Mouse (Mus musculus) heart, embryonic 13.5 days (tissue): ENCODE measurements at regions not wholly inside any gene's neighbourhood (a gene's known extent, or its start where the extent isn't known, plus 50 kb on each side); places are given as distances from the start of the nearest gene placed in this dataset.

Experiments used
- ATAC-seq: fragments of 200-750 bp; cut with Nextera tagmentation; 2 replicates; pipeline ENCODE4 v1.8.0; 2017; ENCODE audit warnings: moderate TSS enrichment; ENCODE audit not compliant: insufficient number of reproducible peaks, low FRiP score, low TSS enrichment; ENCODE audit errors: extremely low read depth
- H3K27ac ChIP-seq: fragments of 300-500 bp; sonication (generic); replicated peaks from 2 replicates; pipeline ENCODE4 v1.5.1; 2015; ENCODE audit warnings: moderate library complexity, mild to moderate bottlenecking, inconsistent platforms
- H3K27me3 ChIP-seq: fragments of 300-500 bp; sonication (generic); replicated peaks from 2 replicates; pipeline ENCODE4 v1.6.1; 2015; ENCODE audit warnings: mild to moderate bottlenecking, inconsistent platforms
- H3K36me3 ChIP-seq: fragments of 300-500 bp; sonication (generic); 2 replicates; pipeline ENCODE4 v1.6.1; 2015; ENCODE audit warnings: mild to moderate bottlenecking, inconsistent platforms
- H3K4me1 ChIP-seq: fragments of 300-500 bp; sonication (generic); 2 replicates; pipeline ENCODE4 v1.6.1; 2015; ENCODE audit warnings: inconsistent platforms
- H3K4me2 ChIP-seq: fragments of 300-500 bp; sonication (generic); 2 replicates; pipeline ENCODE4 v1.6.1; 2015; ENCODE audit warnings: inconsistent platforms, mild to moderate bottlenecking, moderate library complexity
- H3K4me3 ChIP-seq: fragments of 300-500 bp; sonication (generic); 2 replicates; pipeline ENCODE4 v1.5.1; 2015; ENCODE audit warnings: moderate library complexity, mild to moderate bottlenecking, inconsistent platforms
- H3K9ac ChIP-seq: fragments of 300-500 bp; sonication (generic); 2 replicates; pipeline ENCODE4 v1.6.1; 2015; ENCODE audit warnings: inconsistent platforms, mild to moderate bottlenecking, moderate library complexity
- H3K9me3 ChIP-seq: fragments of 300-500 bp; sonication (generic); 2 replicates; pipeline ENCODE4 v1.6.1; 2016; ENCODE audit warnings: inconsistent platforms
- WGBS: fragments of 180-500 bp; shearing (Covaris S2); methylation state at CpG from one replicate; pipeline ENCODE4 v1.1.7; 2015; ENCODE audit warnings: mixed read lengths; 5-methylcytosine and 5-hydroxymethylcytosine counted together

GRCm38 (mm10) chrX:167152611-167153010 lies 56.5 kb downstream of the Tmsb4x start:
- H3K4me3 ChIP-seq: no peak overlapping the region
- 61% methylated on average over 4 of the region's 4 CpGs for WGBS
- ATAC-seq: no peak
- no peak overlapping the region for H3K4me2 ChIP-seq
- H3K36me3 ChIP-seq: no peaks in the 10 kb centered on the region
- H3K4me1 ChIP-seq: peaks cover 16% of the 10 kb centered on the region; the same call in 1 of the 2 replicates
- no peaks in the 10 kb centered on the region for H3K27me3 ChIP-seq
- no peak overlapping the region for H3K9ac ChIP-seq
- no peaks in the 10 kb centered on the region for H3K9me3 ChIP-seq
- H3K27ac ChIP-seq: peak overlapping the region; percentile 56

DNA sequence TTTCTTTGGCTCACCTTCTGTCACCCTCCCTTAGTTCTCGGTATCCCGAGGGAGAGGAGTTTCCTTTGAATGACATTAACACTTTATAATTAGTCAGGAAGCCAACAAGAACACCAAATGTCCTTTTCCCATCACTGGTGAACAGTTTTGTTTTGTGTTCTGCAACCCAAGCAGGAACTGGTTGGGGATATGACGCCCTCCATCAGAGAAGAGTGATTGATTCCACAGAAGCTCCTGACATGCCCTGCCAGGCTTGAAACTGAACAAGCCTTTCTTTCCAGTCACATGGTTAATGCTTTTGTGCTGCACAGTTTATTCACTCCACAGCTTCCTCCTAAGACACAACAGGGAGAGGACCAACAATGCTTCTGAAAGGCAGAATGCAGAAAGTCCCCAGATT lies 57.8 kb downstream of the Tmsb4x start:
- Histone ChIP-seq H3K27me3 (peaks cover 4% of the 10 kb centered on the region; the same call in 1 of the 2 replicates), H3K36me3 (no peaks in the 10 kb centered on the region), H3K4me1 (peaks cover 16% of the 10 kb centered on the region; the same call in 1 of the 2 replicates), H3K4me3 (no peak overlapping the region), H3K9ac (no peak overlapping the region), H3K4me2 (no peak overlapping the region), H3K27ac (0 out of 2 replicates have a peak overlapping the region, but pooled peaks have one; percentile 48), H3K9me3 (no peaks in the 10 kb centered on the region)
- ATAC-seq: no peak
- 54% methylated on average over 3 of the region's 3 CpGs for WGBS

DNA sequence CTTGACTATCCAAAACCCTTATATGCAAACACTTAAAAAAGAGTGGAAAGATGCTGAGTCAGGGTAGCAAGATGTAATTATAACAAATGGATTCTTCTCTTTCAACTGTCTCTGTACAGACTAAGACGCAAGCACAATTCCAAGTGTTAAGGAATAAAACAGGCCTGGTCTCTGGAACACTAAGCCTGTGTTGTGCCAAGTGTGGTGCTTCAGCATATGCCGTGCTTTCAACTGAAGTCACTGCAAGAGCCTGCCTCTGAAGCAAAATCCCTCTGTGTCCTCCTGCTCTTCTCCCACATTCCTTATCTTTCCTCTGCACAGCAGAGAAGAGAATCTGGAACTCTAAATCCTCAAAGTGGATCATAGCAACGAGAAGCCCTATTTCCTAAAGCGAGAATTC lies 59.7 kb downstream of the Tmsb4x start:
- Histone ChIP-seq H3K9me3 (no peaks in the 10 kb centered on the region), H3K4me3 (no peak overlapping the region), H3K4me2 (no peak overlapping the region), H3K36me3 (no peaks in the 10 kb centered on the region), H3K9ac (no peak overlapping the region), H3K27me3 (peaks cover 4% of the 10 kb centered on the region; the same call in 1 of the 2 replicates), H3K27ac (no peak overlapping the region), H3K4me1 (peaks cover 16% of the 10 kb centered on the region; the same call in 1 of the 2 replicates)
- no peak for ATAC-seq
- WGBS: 77% methylated on average over 4 of the region's 4 CpGs

GRCm38 (mm10) chrX:167146513-167147360 lies 62.4 kb downstream of the Tmsb4x start:
- Histone ChIP-seq H3K36me3 (no peaks in the 10 kb centered on the region), H3K9me3 (no peaks in the 10 kb centered on the region), H3K27me3 (peaks cover 4% of the 10 kb centered on the region; the same call in 1 of the 2 replicates), H3K27ac (no peak overlapping the region), H3K4me3 (no peak overlapping the region), H3K4me2 (no peak overlapping the region), H3K9ac (no peak overlapping the region), H3K4me1 (peaks cover 6% of the 10 kb centered on the region; the same call in 1 of the 2 replicates)
- WGBS: 70% methylated on average over 8 of the region's 8 CpGs
- ATAC-seq: no peak

DNA sequence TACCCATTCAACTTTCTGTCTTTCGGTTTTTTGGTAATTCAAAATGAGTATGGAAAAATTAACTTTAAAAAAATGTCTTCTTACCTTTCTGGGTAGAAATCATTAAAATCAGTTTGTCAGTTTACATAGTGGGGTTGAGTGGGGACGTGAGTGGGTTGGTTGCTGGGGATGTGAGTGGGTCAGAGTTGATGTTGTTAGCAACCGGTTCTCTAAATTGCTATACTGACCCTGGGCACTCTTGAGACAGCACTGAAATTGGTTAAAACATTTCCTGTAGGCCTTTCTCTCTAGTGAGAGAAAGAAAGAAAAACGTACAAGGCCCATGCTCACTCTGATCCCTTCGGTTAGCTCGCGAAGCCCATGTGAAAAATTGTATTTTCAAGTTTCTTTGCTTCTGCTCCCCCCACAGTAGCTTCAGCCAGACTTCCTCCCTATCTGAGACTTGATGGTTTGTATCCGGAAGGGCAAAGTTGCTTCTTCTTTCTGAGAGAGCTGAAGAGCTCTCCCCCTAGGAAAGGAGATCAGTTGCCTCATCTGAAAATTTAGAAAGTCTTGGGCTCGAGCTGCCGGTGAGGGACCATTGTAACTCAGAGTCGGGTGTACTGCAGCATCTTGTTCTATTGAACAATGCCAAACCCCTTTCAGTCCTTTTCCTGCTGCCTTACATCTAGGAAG lies 63.5 kb downstream of the Tmsb4x start:
- H3K4me2 ChIP-seq: no peak overlapping the region
- H3K9ac ChIP-seq: no peak overlapping the region
- no peaks in the 10 kb centered on the region for H3K9me3 ChIP-seq
- H3K27me3 ChIP-seq: peaks cover 4% of the 10 kb centered on the region; the same call in 1 of the 2 replicates
- H3K4me3 ChIP-seq: no peak overlapping the region
- WGBS: 78% methylated on average over 11 of the region's 11 CpGs
- no peak overlapping the region for H3K27ac ChIP-seq
- no peak for ATAC-seq
- no peaks in the 10 kb centered on the region for H3K4me1 ChIP-seq
- no peaks in the 10 kb centered on the region for H3K36me3 ChIP-seq

- Histone ChIP-seq H3K4me1 (no peaks in the 10 kb centered on the region), H3K27me3 (no peaks in the 10 kb centered on the region), H3K36me3 (no peaks in the 10 kb centered on the region), H3K9ac (no peak overlapping the region), H3K4me3 (no peak overlapping the region), H3K9me3 (no peaks in the 10 kb centered on the region), H3K27ac (no peak overlapping the region), H3K4me2 (no peak overlapping the region)
- WGBS: 59% methylated on average over 2 of the region's 2 CpGs
- ATAC-seq: no peak
Observed at GRCm38 (mm10) chrX:167139110-167139509, 70.0 kb downstream of the Tmsb4x start.

GRCm38 (mm10) chrX:167134250-167134649 lies 74.9 kb downstream of the Tmsb4x start:
- 96% methylated on average over 3 of the region's 3 CpGs for WGBS
- Histone ChIP-seq H3K4me3 (no peak overlapping the region), H3K9me3 (no peaks in the 10 kb centered on the region), H3K4me2 (no peak overlapping the region), H3K9ac (no peak overlapping the region), H3K36me3 (no peaks in the 10 kb centered on the region), H3K27me3 (0 out of 2 replicates have a peak, but pooled peaks cover 4% of the 10 kb centered on the region), H3K4me1 (no peaks in the 10 kb centered on the region), H3K27ac (no peak overlapping the region)
- ATAC-seq: no peak

GRCm38 (mm10) chrX:167132989-167133395 lies 76.1 kb downstream of the Tmsb4x start:
- WGBS: 35% methylated on average over 4 of the region's 4 CpGs
- Histone ChIP-seq H3K4me3 (no peak overlapping the region), H3K36me3 (no peaks in the 10 kb centered on the region)

GRCm38 (mm10) chrX:167131317-167131716 lies 77.8 kb downstream of the Tmsb4x start:
- Histone ChIP-seq H3K4me2 (no peak overlapping the region), H3K4me3 (no peak overlapping the region), H3K9ac (no peak overlapping the region), H3K27ac (no peak overlapping the region), H3K27me3 (0 out of 2 replicates have a peak, but pooled peaks cover 4% of the 10 kb centered on the region), H3K36me3 (no peaks in the 10 kb centered on the region), H3K9me3 (no peaks in the 10 kb centered on the region), H3K4me1 (no peaks in the 10 kb centered on the region)
- 83% methylated on average over 3 of the region's 3 CpGs for WGBS
- ATAC-seq: no peak

More at GRCm38 (mm10) chrX:167132989-167133395, 76.1 kb downstream of the Tmsb4x start:
- Histone ChIP-seq H3K4me2 (no peak overlapping the region), H3K9ac (no peak overlapping the region), H3K27ac (no peak overlapping the region), H3K9me3 (no peaks in the 10 kb centered on the region), H3K4me1 (no peaks in the 10 kb centered on the region), H3K27me3 (0 out of 2 replicates have a peak, but pooled peaks cover 4% of the 10 kb centered on the region)
- no peak for ATAC-seq

DNA sequence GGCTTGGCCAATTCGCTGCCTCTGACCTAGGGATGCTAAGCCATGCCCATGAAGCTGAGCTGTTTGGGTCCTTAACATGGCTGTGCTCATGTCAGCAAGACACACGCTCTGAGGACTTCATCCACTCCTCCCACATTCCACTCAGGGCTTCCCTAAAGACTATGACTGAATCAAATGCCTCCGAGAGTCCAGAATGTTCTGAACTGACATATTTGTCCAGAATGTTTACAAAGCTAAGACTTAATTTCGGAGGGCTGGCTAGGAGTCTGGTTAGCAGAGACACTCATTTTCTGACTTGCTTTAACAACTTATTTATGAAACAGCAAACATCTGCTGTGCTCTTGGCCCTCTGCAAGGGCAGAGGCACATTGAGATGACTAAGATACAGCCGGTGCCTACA lies 78.5 kb downstream of the Tmsb4x start:
- Histone ChIP-seq H3K4me2 (no peak overlapping the region), H3K4me3 (no peak overlapping the region), H3K27me3 (0 out of 2 replicates have a peak, but pooled peaks cover 4% of the 10 kb centered on the region), H3K27ac (no peak overlapping the region), H3K4me1 (no peaks in the 10 kb centered on the region), H3K36me3 (no peaks in the 10 kb centered on the region), H3K9ac (no peak overlapping the region), H3K9me3 (no peaks in the 10 kb centered on the region)
- WGBS: 66% methylated on average over 5 of the region's 5 CpGs
- no peak for ATAC-seq

DNA sequence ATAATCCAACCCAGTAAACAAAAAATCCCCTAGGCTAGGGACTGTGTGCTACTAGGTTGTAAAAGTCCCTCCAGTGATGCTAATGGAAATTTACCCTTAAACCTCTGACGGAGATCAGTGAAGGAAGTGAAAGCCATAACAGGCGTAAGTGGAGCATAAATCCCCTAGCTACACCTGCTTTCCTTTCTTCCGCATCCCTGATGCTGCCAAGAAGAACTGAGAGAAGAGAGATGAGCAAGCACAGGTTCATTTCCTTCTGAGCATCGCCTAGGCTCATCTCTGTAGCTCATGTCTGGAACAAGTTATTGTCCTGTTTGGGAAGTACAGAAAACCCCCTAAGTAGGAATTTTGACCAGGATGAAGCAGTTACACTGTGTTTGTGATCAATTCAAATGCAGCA lies 89.8 kb downstream of the Tmsb4x start:
- H3K4me2 ChIP-seq: no peak overlapping the region
- peaks cover 13% of the 10 kb centered on the region for H3K27me3 ChIP-seq
- H3K9me3 ChIP-seq: no peaks in the 10 kb centered on the region
- H3K4me3 ChIP-seq: no peak overlapping the region
- WGBS: 80% methylated on average over 4 of the region's 4 CpGs
- ATAC-seq: no peak
- H3K36me3 ChIP-seq: no peaks in the 10 kb centered on the region
- no peak overlapping the region for H3K9ac ChIP-seq
- H3K4me1 ChIP-seq: no peaks in the 10 kb centered on the region
- no peak overlapping the region for H3K27ac ChIP-seq
